Comparison of ENCODE assay signal across 27 mouse cellular contexts in the genomic region with DNA sequence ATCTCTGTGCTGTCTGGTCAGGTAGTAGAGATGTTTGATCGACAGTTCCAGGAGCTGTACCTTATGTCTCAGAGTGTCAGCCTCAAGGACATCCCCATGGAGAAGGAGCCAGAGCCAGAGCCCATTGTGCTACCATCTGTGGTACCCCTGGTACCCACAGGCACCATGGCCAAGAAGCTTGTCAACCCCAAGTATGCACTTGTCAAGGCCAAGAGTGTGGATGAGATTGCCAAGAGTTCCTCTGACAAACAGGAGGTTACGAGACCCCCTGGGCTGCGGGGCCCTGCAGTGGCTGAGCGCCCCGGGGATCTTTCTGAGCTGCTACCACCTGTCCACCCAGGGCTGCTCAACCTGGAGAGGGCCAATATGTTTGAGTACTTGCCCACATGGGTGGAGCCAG. TPM values are rescaled to one million over a fixed set of nuclear protein-coding genes. Genes with fewer than 3 reads are reported as not detected.
"Had no signal": no experiment of that assay in that cellular context is flagged by ENCODE, and none has a peak within 500 bp of the region (broad histone marks: within the 10 kb centered on the region; RNA-seq: fewer than 3 reads in every experiment).

No protein-coding gene starts in this region.

- ATAC-seq: hindbrain, postnatal 0 days; intestine, embryonic 16.5 days; liver, embryonic 12.5 days had no signal

- DNase-seq: gastrocnemius, postnatal 14 days; gastrocnemius, postnatal 36 days; heart, adult 11 months; heart, adult 2 months; heart, postnatal 14 days; heart, postnatal 36 days; kidney, adult 11 months; kidney, postnatal 36 days; layer of hippocampus, adult 9-11 months; layer of hippocampus, postnatal 36 days; left cerebral cortex, postnatal 4 days had no signal

- H3K27ac ChIP-seq: heart, adult 2 months; heart, embryonic 13.5 days; heart, embryonic 15.5 days; hindbrain, embryonic 12.5 days; hindbrain, embryonic 15.5 days; hindbrain, postnatal 0 days; limb, embryonic 13.5 days; limb, embryonic 15.5 days; liver, embryonic 12.5 days; liver, embryonic 14.5 days had no signal

- H3K4me3 ChIP-seq: heart, adult 2 months; heart, embryonic 13.5 days; heart, embryonic 15.5 days; hindbrain, embryonic 12.5 days; hindbrain, embryonic 15.5 days; limb, embryonic 13.5 days; limb, embryonic 15.5 days; liver, embryonic 12.5 days had no signal

- H3K4me2 ChIP-seq: heart, embryonic 11.5 days; heart, embryonic 13.5 days; heart, embryonic 15.5 days; hindbrain, embryonic 12.5 days; hindbrain, embryonic 15.5 days; limb, embryonic 13.5 days; limb, embryonic 15.5 days; liver, embryonic 12.5 days had no signal

- H3K27me3 ChIP-seq: heart, embryonic 13.5 days; heart, embryonic 15.5 days; hindbrain, embryonic 15.5 days; limb, embryonic 13.5 days; limb, embryonic 15.5 days had no signal

- H3K36me3 ChIP-seq: heart, embryonic 13.5 days; heart, embryonic 15.5 days; hindbrain, embryonic 12.5 days; hindbrain, embryonic 15.5 days; limb, embryonic 13.5 days; limb, embryonic 15.5 days had no signal

- H3K9ac ChIP-seq: heart, embryonic 13.5 days; heart, embryonic 15.5 days; hindbrain, embryonic 12.5 days; hindbrain, embryonic 15.5 days; limb, embryonic 13.5 days; limb, embryonic 15.5 days; liver, embryonic 12.5 days; liver, embryonic 14.5 days had no signal

- H3K4me1 ChIP-seq: heart, embryonic 13.5 days; limb, embryonic 15.5 days had no signal

- H3K9me3 ChIP-seq: heart, embryonic 13.5 days; heart, embryonic 15.5 days; hindbrain, embryonic 12.5 days; hindbrain, embryonic 15.5 days; limb, embryonic 13.5 days; limb, embryonic 15.5 days; liver, embryonic 12.5 days had no signal

RNA-seq across cellular contexts. Expression of a gene that starts 18.1 kb away (rescaled TPM):
- polyA plus RNA-seq: heart, adult 2 months; heart, embryonic 11.5 days; heart, embryonic 15.5 days; heart, postnatal 0 days; hindbrain, embryonic 12.5 days; hindbrain, embryonic 15.5 days; intestine, embryonic 14.5 days; large intestine, adult 2 months; limb, embryonic 15.5 days; liver, adult 2 months; liver, embryonic 12.5 days; liver, embryonic 14.5 days; liver, embryonic 16.5 days had no signal
